Mouse (Mus musculus) neural tube, embryonic 13.5 days (tissue): ENCODE data around the gene Smchd1. TPM values are rescaled to one million over a fixed set of nuclear protein-coding genes. Genes with fewer than 3 reads are reported as not detected.
A peak's percentile ranks its signal among the peaks of the same experiment; 100 is the strongest.
"Not testable (repeated sequence)": the region's sequence is repeated elsewhere in the genome, so short reads cannot be mapped to it uniquely, and the experiment has no call there.

Experiments used
- ATAC-seq: fragments of 200-750 bp; cut with Nextera tagmentation; 2 replicates; pipeline ENCODE4 v1.8.0; 2017; ENCODE audit warnings: low read depth, mild to moderate bottlenecking, moderate TSS enrichment, moderate library complexity
- H3K27ac ChIP-seq: fragments of 300-500 bp; sonication (generic); replicated peaks from 2 replicates; pipeline ENCODE4 v1.5.1; 2015; ENCODE audit warnings: moderate library complexity, mild to moderate bottlenecking, inconsistent platforms
- H3K27me3 ChIP-seq: fragments of 300-500 bp; sonication (generic); 2 replicates; pipeline ENCODE4 v1.6.1; 2015; ENCODE audit warnings: mild to moderate bottlenecking, inconsistent platforms
- H3K36me3 ChIP-seq: fragments of 300-500 bp; sonication (generic); 2 replicates; pipeline ENCODE4 v1.6.1; 2015; ENCODE audit warnings: mild to moderate bottlenecking, inconsistent platforms
- H3K4me1 ChIP-seq: fragments of 300-500 bp; sonication (generic); replicated peaks from 2 replicates; pipeline ENCODE4 v1.6.1; 2015; ENCODE audit warnings: inconsistent platforms
- H3K4me2 ChIP-seq: fragments of 300-500 bp; sonication (generic); 2 replicates; pipeline ENCODE4 v1.6.1; 2015; ENCODE audit warnings: inconsistent platforms, mild to moderate bottlenecking, moderate library complexity
- H3K4me3 ChIP-seq: fragments of 300-500 bp; sonication (generic); 2 replicates; pipeline ENCODE4 v1.5.1; 2015; ENCODE audit warnings: mild to moderate bottlenecking, inconsistent platforms
- H3K9ac ChIP-seq: fragments of 300-500 bp; sonication (generic); 2 replicates; pipeline ENCODE4 v1.6.1; 2015; ENCODE audit warnings: moderate library complexity, mild to moderate bottlenecking, inconsistent platforms
- H3K9me3 ChIP-seq: fragments of 300-500 bp; sonication (generic); 2 replicates; pipeline ENCODE4 v1.6.1; 2016; ENCODE audit warnings: inconsistent platforms
- WGBS: fragments of 180-500 bp; shearing (Covaris S2); methylation state at CpG from one replicate; pipeline ENCODE4 v1.1.7; 2015; 5-methylcytosine and 5-hydroxymethylcytosine counted together
- polyA plus RNA-seq: library from polyadenylated mRNA; unstranded; fragments of >200 nt; fragmentation: Nextera tagmentation; extraction: Ambion mirVana; gene quantifications from 2 replicates; pipeline ENCODE4 v1.2.1, GENCODE M21; 2015

Gene Smchd1
- polyA plus RNA-seq, 1 experiment from 2014 or later, result 34.5 TPM

GRCm38 (mm10) chr17:71332298-71332697 lies 142.8 kb downstream of the Smchd1 start:
- 80% methylated on average over 15 of the region's 15 CpGs for WGBS

GRCm38 (mm10) chr17:71320731-71321130 lies 154.4 kb downstream of the Smchd1 start:
- not testable (repeated sequence) for H3K4me1 ChIP-seq, H3K4me2 ChIP-seq, H3K9ac ChIP-seq, H3K36me3 ChIP-seq, H3K9me3 ChIP-seq, H3K27ac ChIP-seq, H3K4me3 ChIP-seq, H3K27me3 ChIP-seq, ATAC-seq
- WGBS, result 81% methylated on average over 8 of the region's 8 CpGs

More at GRCm38 (mm10) chr17:71332298-71332697, 142.8 kb downstream of the Smchd1 start:
- H3K27me3 ChIP-seq, result no peaks in the 10 kb centered on the region
- H3K4me2 ChIP-seq, result no peak overlapping the region
- no peaks in the 10 kb centered on the region for H3K4me1 ChIP-seq
- no peak overlapping the region for H3K4me3 ChIP-seq
- no peak overlapping the region for H3K27ac ChIP-seq
- no peaks in the 10 kb centered on the region for H3K36me3 ChIP-seq
- ATAC-seq, result no peak
- H3K9me3 ChIP-seq, result no peaks in the 10 kb centered on the region
- H3K9ac ChIP-seq, result no peak overlapping the region

GRCm38 (mm10) chr17:71319361-71319760 lies 155.8 kb downstream of the Smchd1 start:
- WGBS, result 98% methylated on average over 3 of the region's 3 CpGs
- Histone ChIP-seq H3K4me3 (no peak overlapping the region), H3K27me3 (no peaks in the 10 kb centered on the region), H3K9ac (no peak overlapping the region), H3K9me3 (no peaks in the 10 kb centered on the region), H3K36me3 (no peaks in the 10 kb centered on the region), H3K4me2 (no peak overlapping the region), H3K4me1 (no peaks in the 10 kb centered on the region), H3K27ac (no peak overlapping the region)
- no peak for ATAC-seq

GRCm38 (mm10) chr17:71317571-71317970 lies 157.6 kb downstream of the Smchd1 start:
- Histone ChIP-seq H3K4me1 (no peaks in the 10 kb centered on the region), H3K4me2 (no peak overlapping the region), H3K27ac (no peak overlapping the region), H3K27me3 (peaks cover 3% of the 10 kb centered on the region; the same call in 1 of the 2 replicates), H3K4me3 (no peak overlapping the region), H3K9me3 (no peaks in the 10 kb centered on the region), H3K36me3 (no peaks in the 10 kb centered on the region), H3K9ac (no peak overlapping the region)
- no peak for ATAC-seq
- WGBS, result 88% methylated on average over 4 of the region's 4 CpGs

GRCm38 (mm10) chr17:71314315-71314714 lies 160.8 kb downstream of the Smchd1 start:
- no peak for ATAC-seq
- H3K4me2 ChIP-seq, result no peak overlapping the region
- H3K36me3 ChIP-seq, result no peaks in the 10 kb centered on the region
- H3K9ac ChIP-seq, result no peak overlapping the region
- H3K9me3 ChIP-seq, result no peaks in the 10 kb centered on the region
- H3K4me3 ChIP-seq, result no peak overlapping the region
- H3K4me1 ChIP-seq, result peaks cover 24% of the 10 kb centered on the region
- H3K27me3 ChIP-seq, result peaks cover 33% of the 10 kb centered on the region
- WGBS, result 82% methylated on average over 4 of the region's 4 CpGs
- H3K27ac ChIP-seq, result no peak overlapping the region

- H3K4me1 ChIP-seq, result peaks cover 30% of the 10 kb centered on the region
- no peak within 1 kb of the TSS for H3K27ac ChIP-seq
- H3K4me2 ChIP-seq, result peak within 1 kb of the TSS; percentile 100
- ATAC-seq, result 0 out of 2 replicates have a peak, but pooled peaks have one; percentile 15
- H3K9ac ChIP-seq, result peak within 1 kb of the TSS; percentile 76
- no peaks in the 10 kb centered on the region for H3K36me3 ChIP-seq
- 8% methylated on average over 20 of the region's 20 CpGs for WGBS
- peak within 1 kb of the TSS; percentile 64 for H3K4me3 ChIP-seq
- H3K27me3 ChIP-seq, result peaks cover 33% of the 10 kb centered on the region
- H3K9me3 ChIP-seq, result no peaks in the 10 kb centered on the region
Measured at GRCm38 (mm10) chr17:71311340-71312171, 163.6 kb downstream of the Smchd1 start, which contains the start of gene Emilin2. Gene Emilin2 (minus strand): TSS chr17:71311978.

GRCm38 (mm10) chr17:71310486-71311339 lies 164.4 kb downstream of the Smchd1 start:
- Histone ChIP-seq H3K4me2 (peak overlapping the region; percentile 100), H3K4me1 (peaks cover 30% of the 10 kb centered on the region), H3K4me3 (peak overlapping the region; percentile 64), H3K36me3 (no peaks in the 10 kb centered on the region), H3K27me3 (peaks cover 33% of the 10 kb centered on the region), H3K27ac (no peak overlapping the region), H3K9ac (peak overlapping the region; percentile 76), H3K9me3 (no peaks in the 10 kb centered on the region)
- peak; percentile 57; the same call in 1 of the 2 replicates for ATAC-seq
- under 1% methylated on average over 67 of the region's 67 CpGs for WGBS

GRCm38 (mm10) chr17:71309711-71310485 lies 165.2 kb downstream of the Smchd1 start:
- Histone ChIP-seq H3K4me3 (peak overlapping the region; percentile 64), H3K36me3 (no peaks in the 10 kb centered on the region), H3K9ac (peak overlapping the region; percentile 76), H3K4me1 (peaks cover 30% of the 10 kb centered on the region), H3K4me2 (peak overlapping the region; percentile 100), H3K9me3 (no peaks in the 10 kb centered on the region), H3K27me3 (peaks cover 33% of the 10 kb centered on the region), H3K27ac (no peak overlapping the region)
- WGBS, result 4% methylated on average over 23 of the region's 23 CpGs
- peak; percentile 26; the same call in 1 of the 2 replicates for ATAC-seq

- no peak overlapping the region for H3K9ac ChIP-seq
- no peak overlapping the region for H3K4me3 ChIP-seq
- ATAC-seq, result no peak
- WGBS, result 12% methylated on average over 14 of the region's 14 CpGs
- no peak overlapping the region for H3K27ac ChIP-seq
- H3K36me3 ChIP-seq, result no peaks in the 10 kb centered on the region
- H3K27me3 ChIP-seq, result peaks cover 33% of the 10 kb centered on the region
- H3K4me1 ChIP-seq, result peaks cover 30% of the 10 kb centered on the region
- H3K9me3 ChIP-seq, result no peaks in the 10 kb centered on the region
- H3K4me2 ChIP-seq, result peak overlapping the region; percentile 100
Measured at GRCm38 (mm10) chr17:71309141-71309540, 166.0 kb downstream of the Smchd1 start.

- no peak overlapping the region for H3K27ac ChIP-seq
- H3K4me3 ChIP-seq, result no peak overlapping the region
- H3K9me3 ChIP-seq, result no peaks in the 10 kb centered on the region
- H3K27me3 ChIP-seq, result peaks cover 33% of the 10 kb centered on the region
- peaks cover 30% of the 10 kb centered on the region for H3K4me1 ChIP-seq
- no peaks in the 10 kb centered on the region for H3K36me3 ChIP-seq
- H3K9ac ChIP-seq, result no peak overlapping the region
- H3K4me2 ChIP-seq, result no peak overlapping the region
- ATAC-seq, result no peak
- WGBS, result 94% methylated on average over 5 of the region's 5 CpGs
Measured at GRCm38 (mm10) chr17:71308296-71308695, 166.8 kb downstream of the Smchd1 start.

GRCm38 (mm10) chr17:71307251-71307790 lies 167.8 kb downstream of the Smchd1 start:
- WGBS, result 88% methylated on average over 10 of the region's 10 CpGs
- Histone ChIP-seq H3K4me2 (no peak overlapping the region), H3K27me3 (peaks cover 28% of the 10 kb centered on the region), H3K36me3 (no peaks in the 10 kb centered on the region), H3K9me3 (no peaks in the 10 kb centered on the region), H3K4me1 (peaks cover 30% of the 10 kb centered on the region), H3K27ac (no peak overlapping the region), H3K9ac (no peak overlapping the region), H3K4me3 (no peak overlapping the region)
- no peak for ATAC-seq
